Mouse (Mus musculus) thymus, adult 18-20 months (tissue): ENCODE results near the gene Lman1l.

Experiments used
- DNase-seq, 2 experiments: peaks; one replicate each; pipeline ENCODE4 v3.0.0; 2022; ENCODE audit warnings: mixed read lengths in 2 of 2

Lman1l gene

DNA sequence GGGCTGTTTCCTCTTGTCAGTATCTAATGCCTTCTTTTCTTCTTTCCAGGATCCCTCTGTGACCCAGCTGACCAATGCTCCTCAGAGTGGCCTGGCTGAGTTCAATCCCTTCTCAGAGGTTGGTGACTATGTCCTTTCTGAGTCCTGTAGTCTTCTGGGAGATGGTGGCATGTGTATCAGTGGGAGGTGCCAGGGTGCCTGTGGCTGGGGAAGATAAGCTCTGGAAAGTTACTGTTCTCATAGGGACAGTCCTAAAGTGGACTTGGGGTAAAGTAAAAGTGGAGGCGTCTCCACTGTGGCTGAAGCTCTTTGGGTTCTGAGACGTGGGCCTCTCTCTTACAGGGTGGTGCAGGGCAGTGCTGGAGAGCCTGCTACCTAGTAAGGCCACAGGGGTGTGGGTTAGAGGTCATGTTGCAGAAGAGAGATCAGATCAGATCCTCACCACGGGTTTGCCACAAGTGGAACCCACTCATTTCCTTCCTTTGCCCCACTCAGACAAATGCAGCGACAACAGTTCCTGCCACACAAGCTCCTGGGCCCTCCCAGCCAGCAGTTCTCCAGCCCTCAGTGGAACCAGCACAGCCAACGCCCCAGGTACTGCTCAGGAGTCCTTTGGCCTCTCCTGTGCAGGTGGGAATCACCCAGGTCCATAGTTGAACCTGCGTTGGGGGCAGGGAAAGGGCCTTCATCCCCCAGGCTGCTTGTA, 43.3 kb downstream of the Lman1l start:
- DNase-seq: no peak

DNA sequence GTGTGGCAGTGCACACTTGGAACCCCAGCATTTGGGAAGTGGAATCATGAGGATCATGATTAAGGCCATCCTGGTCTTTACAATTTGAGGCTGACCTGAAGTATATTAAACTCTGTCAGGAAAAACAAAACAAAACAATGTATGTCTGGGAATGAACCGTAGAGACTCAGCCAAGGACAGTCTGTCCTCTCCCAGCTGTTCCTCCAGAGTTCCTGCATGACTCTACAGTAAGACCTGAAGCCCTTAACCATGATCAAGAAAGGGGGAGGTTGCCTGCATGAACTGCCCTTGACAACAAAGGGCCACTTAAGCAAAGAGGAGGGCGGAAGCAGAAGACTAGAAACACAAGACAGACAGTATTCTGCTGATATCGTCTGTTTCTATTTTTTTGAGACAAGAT, 45.0 kb downstream of the Lman1l start:
- DNase-seq: no peak

DNA sequence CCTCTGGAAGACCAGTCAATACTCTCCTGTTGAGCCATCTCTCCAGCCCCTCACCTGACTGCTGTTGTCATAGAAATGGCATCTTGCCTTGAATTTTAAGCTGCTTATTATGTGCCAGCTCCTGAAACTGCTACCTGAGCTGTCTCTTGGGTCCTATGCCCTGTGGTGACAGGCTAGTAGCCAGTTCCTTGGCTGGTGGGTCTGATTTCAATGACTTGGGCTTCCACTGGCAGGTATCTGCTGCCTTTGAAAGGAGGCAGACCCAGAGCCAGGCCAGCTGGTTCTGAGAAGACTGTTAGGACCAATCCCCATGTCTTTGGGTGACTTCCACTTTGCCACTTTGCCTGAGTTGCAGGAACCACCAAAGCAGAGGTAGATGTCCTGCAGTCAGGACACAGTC, 46.2 kb downstream of the Lman1l start:
- DNase-seq: no peak

DNA sequence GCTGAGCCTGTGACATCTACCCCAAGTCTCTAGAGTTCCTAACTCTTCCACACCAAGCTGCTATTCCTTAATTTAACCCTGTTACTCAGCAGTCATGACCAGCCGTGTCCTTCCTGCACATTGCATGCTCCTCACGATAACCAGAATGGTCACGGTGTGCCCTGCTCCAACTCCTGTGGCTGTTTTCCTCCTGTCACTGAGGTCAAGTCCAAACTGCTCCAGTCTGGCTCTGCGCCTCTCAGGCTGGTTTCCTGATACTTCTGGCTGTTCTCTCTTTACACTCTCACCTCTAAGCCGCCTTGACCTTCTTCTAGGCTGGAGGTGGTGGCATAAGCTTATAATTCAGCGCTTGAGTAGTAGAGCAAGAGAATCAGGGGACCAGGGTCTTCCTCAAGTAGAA, 52.1 kb downstream of the Lman1l start:
- no peak for DNase-seq

DNA sequence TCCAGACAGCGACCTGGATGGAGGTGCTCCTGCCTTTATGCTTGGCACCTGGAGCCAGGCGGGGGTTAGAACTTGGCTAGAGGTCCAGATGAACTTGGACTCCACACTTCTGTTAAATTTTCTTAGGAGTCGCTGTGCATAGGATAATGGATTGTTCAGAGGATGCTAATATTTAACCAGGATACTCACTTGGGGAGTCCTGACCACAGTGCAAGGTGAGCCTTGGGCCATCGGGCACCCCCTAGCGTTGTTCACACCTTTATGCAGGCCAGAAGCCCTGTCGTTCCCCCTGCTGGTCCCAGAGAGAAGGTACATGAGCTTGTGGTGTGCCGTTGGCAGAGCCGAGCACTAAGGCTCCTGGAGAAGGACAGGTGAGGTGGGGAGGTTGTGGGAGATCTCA, 53.7 kb downstream of the Lman1l start:
- DNase-seq: no peak

DNA sequence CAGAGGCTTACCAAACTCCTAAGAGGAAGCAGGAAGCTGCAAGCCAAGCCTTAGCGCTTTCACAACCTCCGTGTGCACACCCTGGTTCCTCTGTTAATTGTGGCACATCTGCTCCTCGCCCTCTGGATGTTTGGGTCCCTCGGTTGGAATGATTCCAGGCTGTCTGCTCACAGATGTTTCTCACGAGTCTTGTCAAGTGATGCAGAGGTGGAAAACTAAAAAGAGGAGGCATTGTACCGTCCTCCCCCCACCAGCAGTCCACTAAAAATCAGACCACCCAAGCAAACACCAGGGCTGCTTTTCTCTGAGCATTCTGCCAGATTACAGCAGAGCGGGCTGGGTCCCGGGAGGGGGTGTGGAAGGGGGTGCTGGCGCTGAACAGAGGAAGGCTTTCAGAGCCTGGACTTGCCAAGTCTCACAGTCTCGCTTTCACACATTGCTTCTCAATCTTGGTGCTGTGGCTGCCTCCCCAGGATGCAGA, 54.8 kb downstream of the Lman1l start:
- DNase-seq: no peak

DNA sequence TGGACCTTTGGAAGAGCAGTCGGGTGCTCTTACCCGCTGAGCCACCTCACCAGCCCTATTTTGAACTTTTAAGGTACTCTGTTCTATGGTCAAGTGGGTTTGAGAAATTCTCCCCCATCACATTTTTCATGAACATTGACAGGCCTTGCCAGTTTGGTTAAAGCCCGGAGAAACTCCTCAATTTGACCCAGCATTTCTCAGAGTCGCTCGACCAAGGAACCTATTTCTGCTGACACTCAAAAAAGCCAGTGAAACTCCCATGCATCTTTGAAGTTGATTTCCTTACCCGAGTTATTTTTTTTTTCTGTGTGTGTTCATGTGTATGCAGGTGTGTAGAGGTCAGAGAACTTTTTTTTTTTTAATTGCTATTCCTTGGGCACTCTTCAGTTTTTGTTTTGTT, 56.0 kb downstream of the Lman1l start:
- no peak for DNase-seq

DNA sequence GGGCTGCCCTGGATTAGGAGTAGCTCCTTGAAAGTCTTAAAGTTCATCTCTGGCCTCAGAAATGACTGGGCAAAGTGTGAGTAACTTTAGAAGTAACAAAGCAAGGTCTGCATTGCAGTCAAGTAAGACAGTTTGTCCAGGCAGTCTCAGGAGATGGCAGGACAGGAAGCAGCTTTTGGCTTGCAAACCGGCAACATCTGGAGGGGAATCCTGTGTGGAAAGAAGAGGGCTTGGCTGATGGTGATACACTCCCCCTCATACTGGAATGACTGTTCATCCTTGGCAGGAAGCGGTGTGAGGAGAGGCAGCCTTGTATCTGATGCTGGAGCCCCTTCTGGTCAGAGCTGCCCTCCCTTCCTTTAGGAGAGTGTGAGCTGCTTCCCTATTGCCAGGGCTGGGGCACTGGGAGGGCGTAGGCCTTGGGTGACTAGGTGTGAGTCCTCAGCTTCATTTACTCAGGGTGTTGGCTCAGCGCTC, 57.6 kb downstream of the Lman1l start:
- DNase-seq: no peak

DNA sequence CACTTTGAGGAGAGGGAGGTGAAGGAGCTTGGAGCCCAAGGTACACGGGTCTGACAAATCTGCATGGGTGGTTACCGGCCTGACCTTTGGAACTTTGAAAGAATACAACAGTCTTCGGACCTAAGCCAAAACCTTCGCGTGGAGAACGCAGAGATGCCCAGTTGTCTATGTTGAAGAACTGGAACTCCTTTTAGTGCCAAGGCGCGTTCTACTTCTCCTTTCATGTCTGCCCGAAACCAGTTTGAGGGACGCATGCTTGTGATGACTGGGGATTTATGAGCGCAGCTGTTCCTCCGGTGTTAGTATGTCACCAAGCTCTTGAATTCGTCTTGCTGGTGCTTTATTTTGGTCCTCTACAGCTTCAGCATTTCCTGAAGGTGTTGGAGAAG, 58.9 kb downstream of the Lman1l start:
- DNase-seq: no peak

DNA sequence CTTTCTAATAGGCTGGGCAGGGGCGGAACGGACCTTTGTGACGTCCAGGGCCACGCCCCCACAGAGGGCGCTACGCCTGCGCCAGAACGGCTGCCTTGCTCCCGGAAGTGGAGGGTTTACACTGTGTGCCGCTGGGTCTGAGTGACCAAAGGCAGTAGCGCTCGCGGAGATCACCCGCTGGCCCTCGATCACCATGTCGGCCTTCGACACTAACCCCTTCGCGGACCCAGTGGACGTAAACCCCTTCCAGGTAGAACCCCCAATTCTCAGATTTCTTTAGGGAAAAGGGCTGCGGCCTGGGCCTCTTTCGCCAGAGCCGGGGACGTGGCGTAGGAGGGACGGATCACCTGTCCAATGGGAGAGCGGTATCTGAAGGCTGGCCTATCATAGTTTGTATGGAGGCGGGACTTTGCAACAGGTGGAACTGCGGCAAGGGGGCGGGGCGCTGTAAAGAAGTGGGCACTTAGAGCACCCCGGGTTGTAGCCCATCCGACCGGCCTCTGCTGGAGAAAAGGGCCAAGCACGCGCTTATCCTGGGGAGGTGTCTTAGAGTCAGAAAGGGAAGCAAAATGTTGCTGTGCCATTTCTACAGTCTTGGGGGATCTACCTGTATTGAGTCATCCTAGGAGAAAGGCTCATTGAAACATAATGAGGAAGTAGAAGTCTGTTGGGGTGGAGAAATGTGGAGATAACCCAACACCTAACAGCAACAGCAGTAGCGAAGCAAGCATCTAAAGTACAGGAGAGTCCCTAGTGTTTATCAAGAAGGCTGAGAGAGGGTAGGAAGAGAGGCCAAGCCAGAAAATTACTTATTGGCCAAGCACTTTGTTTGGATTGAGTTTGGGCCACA, 59.5 kb downstream of the Lman1l start, which contains the start of gene Scamp2:
Gene Scamp2 (plus strand): TSS at position 83 of the 850 bp plus-strand sequence.
- DNase-seq: peak; percentile 81 to 88

DNA sequence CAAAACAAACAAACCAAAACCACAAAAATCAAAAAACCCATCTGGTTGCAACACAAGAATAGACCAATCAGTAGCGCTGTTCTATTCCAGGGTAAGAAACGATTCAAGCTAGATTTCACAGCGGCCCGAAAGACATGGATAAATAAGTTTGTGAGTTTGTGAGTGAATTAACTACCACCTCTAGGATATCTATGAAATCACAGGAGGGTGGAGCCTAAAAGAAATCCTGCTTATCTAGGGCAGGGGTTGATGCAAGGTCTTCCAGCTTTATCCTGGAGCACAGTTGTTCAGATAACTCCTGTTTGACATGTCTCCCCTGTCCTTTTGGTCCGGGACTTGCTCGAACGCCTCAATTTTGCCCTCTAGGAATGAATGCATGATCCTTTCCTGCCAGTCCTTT, 60.3 kb downstream of the Lman1l start:
- no peak for DNase-seq

DNA sequence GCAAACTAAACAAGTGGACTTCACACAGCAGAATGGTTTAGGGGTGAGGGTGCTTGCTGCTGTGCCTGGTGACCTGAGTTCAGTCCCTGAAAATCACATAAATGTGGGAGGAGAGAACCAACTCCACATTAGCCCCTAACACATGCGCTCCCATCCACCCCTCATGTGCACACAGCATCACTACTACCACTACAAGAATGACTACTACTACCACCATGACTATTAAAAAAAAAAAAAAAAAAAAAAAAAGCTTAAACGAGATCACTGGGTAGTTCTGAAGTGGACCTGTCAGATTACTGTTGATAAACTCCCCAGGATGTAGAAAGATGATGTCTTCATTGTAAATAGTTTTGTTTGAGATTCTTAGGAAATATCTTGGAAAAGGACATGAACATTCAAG, 61.0 kb downstream of the Lman1l start:
- no peak for DNase-seq

DNA sequence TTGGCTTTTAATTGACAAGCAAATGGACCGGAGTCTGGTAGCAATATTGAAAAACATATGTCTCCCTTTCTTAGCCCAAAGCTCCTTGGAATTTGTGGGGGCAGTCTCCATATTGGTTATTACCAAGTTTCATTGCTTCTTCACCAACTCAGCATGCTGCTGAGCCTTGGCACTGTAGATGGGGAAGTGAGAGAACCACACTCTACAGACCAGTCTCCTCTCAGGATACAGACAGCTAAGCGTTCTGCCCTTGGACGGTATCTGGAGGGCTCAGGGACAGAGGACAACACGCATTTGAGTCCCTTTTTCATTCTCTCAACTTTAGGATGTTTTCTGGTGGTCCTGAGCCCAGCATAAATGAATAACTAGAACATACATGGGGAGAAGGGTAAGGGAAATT, 61.9 kb downstream of the Lman1l start:
- no peak for DNase-seq

DNA sequence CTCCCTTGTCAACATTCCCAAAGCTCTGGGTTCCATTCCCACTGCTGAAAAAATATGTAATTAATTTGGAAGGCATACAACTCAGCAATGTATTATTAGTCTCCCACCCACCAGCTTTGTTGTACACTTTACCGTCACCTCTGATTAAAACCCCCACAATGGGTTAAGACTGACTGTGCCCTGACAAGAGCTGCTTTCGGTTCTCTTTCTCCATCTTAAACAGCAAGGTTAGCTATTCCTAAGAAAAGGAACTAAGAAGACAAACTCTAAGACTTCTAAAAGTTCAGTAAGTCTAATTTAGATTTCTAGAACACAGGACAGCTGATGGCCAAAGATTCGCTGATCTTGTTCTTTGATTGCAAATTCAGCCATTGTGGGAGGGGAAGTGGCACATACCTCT, 63.4 kb downstream of the Lman1l start:
- no peak for DNase-seq
